Mouse (Mus musculus) gastrocnemius, postnatal 10 days (tissue): ENCODE measurements around the gene Anxa4. TPM values are rescaled to one million over a fixed set of nuclear protein-coding genes. Genes with fewer than 3 reads are reported as not detected.

Source experiments
- DNase-seq: peaks from one replicate; pipeline ENCODE4 v3.0.0; 2021; ENCODE audit warnings: mixed read lengths
- total RNA-seq, 2 experiments: library from RNA; stranded (reverse); gene quantifications; 2 replicates each; pipeline ENCODE4 v1.2.3; 2021

Gene Anxa4
- total RNA-seq, 2 experiments from 2014 or later = 26.8 to 31.3 TPM

DNA sequence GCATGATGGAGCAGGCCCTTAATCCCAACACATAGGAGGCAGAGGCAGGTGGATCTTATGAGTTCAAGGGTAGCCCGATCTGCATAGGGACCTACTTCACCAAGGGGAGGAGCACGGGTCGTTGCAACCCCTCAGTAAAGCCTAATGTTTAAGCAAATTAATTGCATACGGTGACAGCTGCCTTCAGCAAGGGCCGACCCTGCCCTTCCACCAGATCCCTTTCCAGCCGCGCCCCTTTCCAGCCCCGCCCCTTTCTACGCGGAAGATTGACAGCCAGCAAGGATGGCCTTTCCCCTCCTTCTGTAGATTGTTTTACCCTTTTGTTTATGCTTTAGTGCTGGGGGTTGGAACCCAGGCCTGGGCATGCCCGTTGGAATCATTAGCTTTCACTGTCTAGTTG, 8.0 kb upstream of the Anxa4 start:
- DNase-seq = no peak

DNA sequence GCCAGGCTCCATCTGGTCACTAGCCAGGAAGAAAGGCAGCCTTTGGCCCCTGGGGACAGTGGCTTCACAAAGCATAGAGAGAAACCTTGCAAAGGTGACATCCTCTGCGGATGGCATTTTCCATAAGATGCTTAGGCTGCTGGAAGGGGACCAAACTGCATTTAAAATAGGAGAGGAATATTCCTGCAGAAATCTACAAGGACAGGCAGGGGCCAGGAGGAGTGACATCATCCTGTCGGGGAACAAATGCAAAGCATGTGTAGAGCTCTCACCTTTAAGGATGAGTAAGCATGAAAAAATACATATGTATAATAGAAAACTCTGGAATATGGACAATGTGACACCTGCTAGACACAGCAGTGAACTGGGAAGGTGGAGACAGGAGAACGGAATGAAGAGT, 7.1 kb upstream of the Anxa4 start:
- DNase-seq = no peak

DNA sequence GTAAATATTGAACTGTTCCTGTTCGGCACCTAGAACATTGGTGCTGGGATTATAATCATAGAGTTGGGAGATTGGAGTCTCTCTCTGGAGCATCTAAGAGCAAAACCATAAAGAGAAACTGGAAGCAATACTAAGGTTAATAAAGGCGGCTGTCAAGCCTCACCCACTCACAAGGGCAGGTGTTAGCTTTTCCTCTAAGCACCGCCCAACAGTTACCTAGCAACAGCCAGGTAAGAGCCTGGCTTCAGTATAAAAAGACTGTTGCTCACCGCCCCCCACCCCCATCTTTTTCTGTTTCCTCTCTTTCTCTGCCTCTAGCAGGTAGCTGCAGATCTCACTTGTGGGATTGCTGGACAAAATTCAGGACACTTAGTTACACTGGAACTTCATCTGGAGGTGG, 4.1 kb upstream of the Anxa4 start:
- DNase-seq = no peak

DNA sequence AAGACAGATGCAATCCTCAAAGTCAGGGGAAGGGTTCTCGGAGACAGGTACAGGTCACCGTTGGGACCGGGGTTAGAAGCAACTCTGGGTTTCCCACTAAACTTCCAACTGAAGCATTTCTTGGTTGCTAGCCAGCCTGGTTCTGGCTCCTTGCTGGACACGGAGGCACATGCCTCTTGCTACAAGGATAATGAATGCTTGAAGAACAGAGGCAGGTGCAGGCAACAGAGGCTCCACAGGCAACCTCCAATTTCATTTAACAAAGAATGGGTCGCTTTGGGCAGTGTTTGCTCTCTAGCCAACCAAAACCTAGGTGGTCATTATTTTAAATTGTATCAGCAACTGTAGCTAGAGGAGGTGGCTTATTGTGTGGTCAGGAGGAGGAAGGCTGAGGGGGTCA, 573 bp upstream of the Anxa4 start:
- DNase-seq = peak; percentile 31

DNA sequence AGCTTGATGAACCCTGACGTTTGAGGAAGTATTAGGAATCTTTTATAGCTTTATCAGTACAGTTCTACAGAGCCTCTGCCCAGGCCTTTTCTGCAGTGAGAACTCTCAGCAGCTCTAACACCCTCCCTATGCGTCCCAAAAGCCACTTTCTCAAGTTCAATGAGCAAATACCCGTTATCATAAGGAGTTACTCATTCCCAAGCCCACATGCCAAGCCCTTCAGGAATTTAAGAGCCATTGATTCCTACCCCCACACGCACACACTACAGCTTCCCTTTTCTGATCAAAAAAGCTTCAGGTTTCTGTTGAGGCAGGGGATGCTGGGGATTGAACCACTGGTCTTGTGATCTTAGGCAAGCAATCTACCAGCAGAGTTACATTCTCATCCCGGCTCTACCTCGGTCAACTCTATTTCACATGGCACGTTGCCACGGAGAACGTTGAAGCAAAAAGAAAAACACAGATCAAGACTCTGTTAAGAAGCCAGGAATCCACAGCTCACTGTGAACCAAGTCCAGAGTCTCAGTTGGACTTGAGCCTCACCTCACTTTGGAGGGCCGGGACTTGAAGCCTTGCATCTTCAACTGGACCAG, 2.9 kb downstream of the Anxa4 start:
- DNase-seq = no peak

DNA sequence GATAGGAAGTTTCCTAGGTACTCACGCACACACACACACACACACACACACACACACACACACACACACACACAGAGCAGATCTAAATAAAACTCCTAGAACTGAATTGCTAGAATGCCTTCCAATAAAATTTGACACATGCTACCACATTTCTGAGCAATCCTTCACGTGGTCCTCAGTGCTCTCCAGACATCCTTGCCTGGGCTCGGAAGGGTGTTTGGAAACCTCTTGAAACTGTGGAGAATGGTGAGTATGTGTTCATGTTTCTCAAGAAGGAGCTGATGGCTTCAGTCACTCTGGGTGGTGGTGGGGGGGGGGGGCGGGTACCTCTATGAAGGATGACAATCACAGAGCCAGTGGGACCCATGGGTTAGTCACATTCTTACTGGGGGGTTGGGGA, 5.1 kb downstream of the Anxa4 start:
- no peak for DNase-seq

DNA sequence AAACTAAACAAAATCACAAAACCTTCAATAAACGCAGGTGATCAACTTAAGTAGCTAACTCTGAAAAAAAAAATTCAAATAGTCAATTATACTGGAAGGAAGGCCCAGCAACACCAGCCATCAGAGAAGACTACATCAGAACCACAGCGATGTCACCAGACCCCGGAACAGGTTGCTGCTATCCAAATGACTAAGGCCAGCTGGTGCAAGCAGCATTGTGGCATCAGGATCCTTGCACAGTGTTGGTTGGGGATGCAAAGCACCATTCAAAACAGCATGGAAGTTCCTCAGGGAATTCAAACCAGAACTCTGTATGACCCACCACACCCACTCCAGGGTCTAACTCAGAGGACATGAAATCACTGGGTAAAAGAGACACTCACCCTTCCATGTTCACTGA, 6.8 kb downstream of the Anxa4 start:
- DNase-seq = no peak

DNA sequence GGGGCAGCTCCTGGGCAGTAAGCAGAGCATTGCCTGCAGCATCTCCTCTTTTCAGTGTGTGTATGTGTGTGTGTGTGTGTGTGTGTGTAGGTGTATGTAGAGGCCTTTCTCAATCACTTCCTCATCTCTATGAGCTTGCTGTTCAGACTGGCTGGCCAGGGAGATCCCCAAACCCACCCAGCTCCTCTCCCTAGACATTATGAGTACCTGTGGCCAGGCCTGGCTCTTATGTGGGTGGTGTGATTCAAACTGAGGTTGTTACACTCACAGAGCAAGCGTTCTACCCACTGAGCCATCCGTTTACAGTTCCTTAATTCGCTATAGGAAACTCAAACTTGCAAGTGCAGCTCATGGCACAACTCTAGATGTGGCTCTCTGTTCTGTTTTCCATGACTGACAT, 8.6 kb downstream of the Anxa4 start:
- no peak for DNase-seq

DNA sequence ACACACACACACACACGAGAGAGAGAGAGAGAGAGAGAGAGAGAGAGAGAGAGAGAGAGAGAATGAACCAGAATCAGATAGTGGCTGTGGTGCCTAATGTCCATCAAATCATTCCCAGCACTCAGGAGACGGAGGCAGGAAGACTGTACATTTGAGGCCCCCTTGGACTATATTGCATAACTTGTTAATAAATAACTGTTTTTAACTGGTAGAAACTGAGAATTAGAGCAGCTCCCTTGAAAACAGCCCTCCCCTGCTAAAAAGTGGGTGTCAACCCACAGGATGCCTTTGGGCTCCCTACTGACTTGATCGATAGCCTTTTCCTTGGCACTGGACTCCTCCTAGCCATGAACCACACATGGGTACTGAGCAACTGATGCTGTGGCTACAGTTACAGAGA, 11.0 kb downstream of the Anxa4 start:
- no peak for DNase-seq

DNA sequence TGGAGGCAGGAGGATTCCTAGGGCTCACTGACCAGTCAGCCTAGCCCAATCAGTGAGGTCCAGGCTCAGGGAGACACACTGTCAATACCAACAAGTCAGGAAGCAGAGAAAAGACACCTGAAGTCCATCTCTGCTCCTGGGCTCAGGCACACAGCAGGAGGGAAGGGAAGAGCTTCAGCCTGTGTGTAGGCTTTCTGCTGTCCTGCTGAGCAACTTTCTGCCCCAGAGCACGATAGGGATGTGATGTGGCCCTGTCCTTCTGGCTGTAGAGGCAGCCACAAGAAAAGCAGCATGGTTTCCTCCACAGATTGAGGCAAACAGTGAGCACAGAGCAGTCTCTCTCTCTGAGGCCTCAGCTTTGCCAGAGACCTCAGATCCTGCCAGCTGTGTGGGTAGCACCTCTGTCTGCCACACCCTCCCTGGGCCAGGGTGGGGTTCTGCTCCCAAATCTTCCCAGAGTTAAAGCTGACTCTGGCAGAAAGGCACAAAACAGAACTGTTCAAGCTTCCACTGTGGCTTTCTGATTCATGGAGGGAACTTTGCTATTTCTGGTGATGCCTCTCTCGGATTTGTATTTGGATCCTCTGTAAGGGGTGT, 11.9 kb downstream of the Anxa4 start:
- DNase-seq = no peak

DNA sequence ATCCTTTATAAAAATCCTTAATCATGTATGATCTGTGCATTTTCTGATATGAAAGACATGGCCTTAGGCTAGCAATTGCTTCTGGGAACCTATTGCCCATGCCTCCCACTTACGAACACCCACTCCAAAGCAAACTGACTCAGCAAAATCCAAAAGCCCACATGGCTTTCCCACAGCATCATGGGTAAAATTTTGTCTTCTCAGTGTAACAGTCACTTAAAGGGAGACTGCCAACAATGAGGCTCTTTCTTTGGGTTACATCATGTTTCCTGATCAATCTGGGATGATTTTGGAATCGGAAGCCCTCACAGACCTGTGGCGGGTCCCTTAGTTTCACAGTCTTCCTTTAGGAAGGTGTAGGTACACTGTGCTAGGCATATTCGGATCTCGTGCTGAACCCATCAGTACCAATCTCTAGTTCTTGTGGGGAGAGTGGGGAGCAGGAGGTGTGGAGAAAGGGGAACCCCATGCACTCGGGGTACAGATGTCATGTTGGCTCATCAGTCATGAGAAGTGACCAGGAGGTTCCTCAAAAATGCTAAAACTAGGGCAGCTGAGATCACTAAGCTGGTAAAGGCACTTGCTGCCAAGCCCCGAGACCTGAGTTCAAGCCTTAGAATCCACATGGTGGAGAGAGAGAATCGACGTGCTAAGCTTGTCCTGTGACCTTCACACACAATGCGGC, 14.3 kb downstream of the Anxa4 start:
- no peak for DNase-seq

DNA sequence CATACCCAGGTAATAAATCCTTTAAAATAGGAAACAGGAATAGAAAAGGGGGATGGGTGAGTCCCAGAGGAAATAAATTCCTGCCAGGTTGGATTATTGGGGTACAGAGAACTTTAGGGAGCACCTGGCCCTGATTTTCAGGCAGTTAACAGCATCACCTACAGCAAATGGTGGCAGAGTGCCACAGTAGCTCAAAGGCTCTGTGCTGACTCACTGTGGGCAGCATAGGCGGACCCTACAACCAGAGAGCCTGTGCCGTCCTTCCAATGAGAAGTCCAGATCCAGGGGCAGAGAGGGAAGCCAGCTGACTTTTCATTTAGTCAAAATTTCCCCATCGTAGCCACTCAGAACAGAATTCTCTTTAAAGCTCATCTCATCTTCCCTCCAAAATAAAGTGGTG, 16.2 kb downstream of the Anxa4 start:
- no peak for DNase-seq

DNA sequence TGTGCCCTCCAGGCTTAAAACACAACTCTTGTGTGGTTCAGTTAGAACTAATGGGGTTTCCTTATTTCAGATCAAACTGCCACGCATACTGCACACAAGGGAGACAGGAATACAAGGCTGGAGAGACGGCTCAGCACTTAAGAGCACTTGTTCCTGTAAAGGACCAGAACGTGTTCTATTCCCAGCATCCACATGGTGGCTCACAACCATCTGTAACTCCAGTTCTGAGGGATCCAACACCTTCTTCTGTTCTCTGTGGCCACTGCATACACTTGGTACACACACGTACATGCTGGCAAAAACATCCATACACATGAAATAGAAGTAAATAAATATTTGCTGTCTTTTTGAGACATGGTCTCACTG, 16.7 kb downstream of the Anxa4 start:
- no peak for DNase-seq

DNA sequence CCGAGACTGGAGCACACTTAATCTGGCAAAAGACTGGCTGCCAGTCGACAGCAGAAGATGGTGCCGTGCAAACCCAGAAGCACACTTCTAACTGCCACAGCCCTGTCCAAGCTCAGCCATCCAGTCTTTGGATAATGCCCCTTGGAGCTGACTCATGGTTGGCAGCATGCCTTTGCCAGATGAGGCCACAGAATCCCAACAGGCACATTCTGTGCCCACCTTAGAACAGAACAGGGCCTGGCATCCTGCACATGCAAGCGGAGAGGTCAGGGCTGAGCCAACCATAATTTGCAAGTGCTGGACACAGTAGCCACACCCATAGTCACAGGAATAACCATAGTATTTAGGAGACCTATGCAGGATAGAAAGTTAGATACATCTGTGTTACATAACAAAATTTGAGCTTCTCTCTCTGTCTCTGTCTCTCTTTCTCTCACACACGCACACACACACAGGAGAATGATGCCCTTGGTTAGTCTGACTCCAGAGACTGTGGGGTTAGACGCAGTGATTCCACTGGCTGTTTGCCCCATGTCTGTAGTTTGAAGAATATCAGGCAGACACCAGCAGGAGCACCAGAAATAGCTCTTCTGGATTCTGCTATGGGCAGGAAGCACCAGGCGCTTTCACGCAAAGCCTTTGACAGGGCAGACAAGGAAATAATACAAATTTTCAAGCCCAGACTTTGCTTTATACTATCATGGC, 17.2 kb downstream of the Anxa4 start:
- DNase-seq = peak; percentile 26

DNA sequence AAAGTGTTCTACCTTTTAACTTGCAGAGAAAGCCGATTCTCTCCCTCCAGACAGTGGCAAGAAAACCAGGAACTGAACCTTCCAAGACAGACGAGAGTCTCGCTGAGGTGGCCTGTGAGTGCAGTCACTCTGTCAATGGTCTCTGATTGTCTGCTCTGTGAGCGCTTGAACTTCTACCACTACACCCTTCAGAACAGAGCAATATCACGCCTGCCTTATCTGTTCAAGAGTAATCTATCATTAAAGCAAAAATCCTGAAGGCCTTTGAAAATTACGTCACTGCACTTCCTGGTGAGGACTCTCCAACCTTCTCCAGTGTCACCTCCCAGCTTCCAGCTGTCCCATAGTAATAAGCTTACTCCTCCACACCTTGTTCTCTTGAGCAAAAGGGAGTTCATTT, 18.4 kb downstream of the Anxa4 start:
- DNase-seq = no peak

DNA sequence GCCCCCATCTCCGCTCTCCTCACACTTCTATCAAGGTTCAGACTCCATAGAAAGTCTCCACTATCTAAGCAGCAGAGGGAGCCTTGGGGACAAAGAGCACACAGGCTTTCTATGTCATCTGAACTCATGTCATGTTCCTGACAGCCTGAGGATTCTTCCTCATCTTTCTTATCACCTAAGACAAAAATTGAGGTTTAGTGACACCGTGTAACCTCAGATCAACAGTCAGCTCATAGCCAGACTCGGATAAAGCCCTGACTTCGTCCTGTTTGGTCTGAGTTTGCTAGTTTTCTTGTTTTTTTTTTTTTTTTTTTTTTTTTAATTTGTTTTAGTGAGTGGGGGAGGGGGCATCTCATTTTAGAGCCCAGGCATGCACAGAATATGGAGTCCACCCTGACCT, 19.6 kb downstream of the Anxa4 start:
- no peak for DNase-seq

DNA sequence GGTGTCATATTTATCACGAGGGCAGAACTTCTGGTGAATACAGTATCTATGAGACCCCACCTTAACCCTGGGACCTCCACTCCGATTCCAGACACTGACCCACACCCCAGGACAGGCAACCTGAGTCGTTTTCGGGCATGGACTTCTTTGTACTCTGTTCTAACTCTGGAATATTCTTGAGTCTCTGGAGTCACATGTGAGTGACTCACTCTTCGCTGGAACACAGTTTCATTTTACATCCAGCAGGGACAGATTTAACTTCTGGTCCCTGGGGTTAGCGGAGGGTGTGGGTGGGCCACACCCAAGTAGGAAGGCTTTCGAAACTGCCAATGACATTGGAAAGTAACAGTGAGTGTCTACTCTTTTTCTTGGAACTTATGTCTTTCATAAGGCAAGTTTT, 20.8 kb downstream of the Anxa4 start:
- no peak for DNase-seq

DNA sequence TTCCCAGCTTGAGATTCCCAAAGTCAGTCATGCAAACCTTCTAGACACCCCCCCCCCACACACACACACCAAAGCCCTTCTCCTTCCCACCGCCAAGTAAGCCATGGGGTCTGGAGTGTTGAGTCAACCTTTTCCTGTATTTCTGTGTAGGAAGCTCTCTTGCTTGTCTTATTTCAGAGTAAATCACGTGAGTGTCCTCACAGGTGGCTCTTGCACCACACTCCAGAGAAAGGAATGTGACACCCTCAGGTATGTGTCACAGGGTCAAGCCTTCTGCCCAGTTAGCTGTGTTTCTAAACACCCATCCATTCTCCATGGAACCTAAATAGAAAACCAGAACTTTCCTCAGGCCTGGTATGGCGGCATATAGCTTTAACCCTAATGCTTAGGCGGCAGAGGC, 24.4 kb downstream of the Anxa4 start:
- no peak for DNase-seq

DNA sequence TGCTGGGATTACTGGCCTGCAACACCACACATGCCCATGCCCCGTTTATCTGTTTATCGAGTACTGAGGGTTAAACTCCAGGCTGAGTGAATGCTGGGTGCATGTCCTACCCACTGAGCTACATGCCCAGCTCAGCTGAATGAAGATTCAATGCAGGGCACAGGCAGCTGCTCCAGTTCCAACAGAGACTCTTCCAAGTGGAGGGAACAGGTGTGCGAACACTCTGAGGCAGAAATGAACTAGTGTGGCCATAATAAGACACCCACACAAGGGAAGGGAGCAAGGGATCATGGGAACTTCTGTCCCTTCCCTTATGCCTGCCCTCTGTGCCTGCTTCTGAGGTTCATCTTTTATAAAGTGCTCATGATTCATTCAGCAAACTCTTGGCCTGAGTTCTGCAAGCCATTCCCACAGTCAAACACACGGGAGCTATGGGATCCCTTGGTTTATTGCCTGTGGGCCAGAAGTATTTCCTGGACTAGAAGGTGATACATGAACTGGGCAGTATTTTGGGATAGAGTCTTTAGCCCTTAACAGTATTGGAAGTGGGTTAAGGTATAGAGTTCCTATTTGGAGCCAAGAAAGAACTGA, 25.1 kb downstream of the Anxa4 start:
- DNase-seq = no peak

DNA sequence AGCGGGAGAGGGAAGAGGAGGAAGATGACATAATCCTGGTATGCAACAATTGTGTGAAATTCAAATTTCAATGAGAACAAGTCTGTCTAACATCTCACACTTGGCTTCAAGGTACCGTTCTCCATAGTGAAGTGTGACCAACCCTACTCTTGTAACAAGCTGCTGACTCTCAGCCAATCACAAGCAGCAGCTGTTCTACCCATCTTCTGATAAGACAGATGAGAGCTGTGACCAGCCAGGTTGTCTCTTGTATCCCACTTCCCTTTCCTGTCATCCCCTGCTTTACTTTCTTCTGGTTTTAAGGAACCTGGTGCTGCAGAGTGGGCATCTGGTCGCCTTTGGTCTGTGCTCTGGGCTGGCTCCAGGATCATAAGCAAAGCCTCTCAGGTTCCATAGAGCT, 25.9 kb downstream of the Anxa4 start:
- DNase-seq = no peak

DNA sequence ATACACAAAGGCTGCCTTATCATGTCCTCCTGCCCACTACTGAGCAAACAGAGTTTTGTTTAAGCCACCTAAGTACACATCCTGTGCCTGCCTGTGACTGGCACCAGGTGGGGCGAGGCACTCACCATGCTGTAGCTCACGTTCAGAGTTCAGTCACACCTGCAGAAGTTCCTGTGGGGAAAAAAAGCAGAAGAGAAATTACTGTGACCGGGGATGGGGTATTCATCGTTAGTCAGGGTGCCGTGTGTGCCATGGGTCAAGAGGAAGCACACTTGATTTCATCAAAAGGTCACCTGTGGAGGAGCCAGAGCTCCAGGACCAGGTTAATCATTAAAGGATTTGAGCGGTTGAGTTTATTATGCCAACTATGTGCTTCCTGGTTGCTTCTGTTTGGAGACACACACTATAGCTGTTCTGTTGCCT, 27.7 kb downstream of the Anxa4 start:
- DNase-seq = no peak

DNA sequence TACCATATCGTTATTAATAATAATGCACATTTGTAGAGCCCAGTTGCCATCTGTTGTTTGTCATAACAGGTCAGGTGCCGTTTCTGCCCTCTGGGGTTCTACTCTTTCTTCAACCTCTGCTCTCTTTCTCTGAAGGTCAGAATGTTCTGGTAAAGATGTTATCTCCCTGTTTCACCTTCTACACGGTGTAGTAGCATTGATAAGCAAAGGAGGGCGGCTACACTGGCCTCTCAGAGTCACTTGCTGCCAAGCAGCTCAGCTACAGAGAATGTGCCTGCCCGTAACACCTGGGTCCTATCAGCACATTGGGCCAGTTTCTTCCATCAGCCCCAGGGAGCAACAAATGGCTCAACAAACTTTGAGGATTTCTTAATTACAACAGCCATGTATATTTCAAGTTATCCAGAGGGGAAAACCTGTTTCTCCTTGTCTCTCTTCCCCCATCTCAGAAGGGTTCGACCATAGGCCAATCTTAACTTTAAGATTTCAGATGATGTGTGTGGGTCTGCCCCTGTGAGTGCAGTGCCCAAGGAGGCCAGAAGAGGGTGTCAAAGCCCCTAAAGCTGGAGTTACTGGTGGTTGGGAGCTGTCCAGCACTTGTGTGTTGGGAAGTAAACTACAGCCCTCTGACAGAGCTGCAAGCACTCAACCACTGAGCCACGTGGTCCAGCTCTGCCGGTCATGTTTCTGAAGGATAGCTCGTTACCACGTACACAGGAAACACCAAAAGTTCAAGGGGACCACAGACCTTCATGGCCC, 39.1 kb downstream of the Anxa4 start:
- no peak for DNase-seq
